Mouse (Mus musculus) heart, postnatal 0 days (tissue): ENCODE data around the gene Vav3. TPM values are rescaled to one million over a fixed set of nuclear protein-coding genes. Genes with fewer than 3 reads are reported as not detected.

ENCODE experiments used
- ATAC-seq: fragments of 200-750 bp; cut with Nextera tagmentation; 2 replicates; pipeline ENCODE4 v1.8.0; 2017; ENCODE audit warnings: low read depth, moderate number of reproducible peaks, moderate library complexity; ENCODE audit not compliant: insufficient read depth
- DNase-seq: peaks from one replicate; pipeline ENCODE4 v3.0.0-alpha.2; 2016; ENCODE audit warnings: low spot score
- H3K27ac ChIP-seq: fragments of 300-500 bp; sonication (generic); 2 replicates; pipeline ENCODE4 v1.5.1; 2014; ENCODE audit warnings: low read depth, mild to moderate bottlenecking
- H3K27me3 ChIP-seq: fragments of 300-500 bp; sonication (generic); 2 replicates; pipeline ENCODE4 v1.6.1; 2014; ENCODE audit warnings: low read length, mixed read lengths; ENCODE audit not compliant: control insufficient read depth, insufficient read depth
- H3K36me3 ChIP-seq: fragments of 300-500 bp; sonication (generic); replicated peaks from 2 replicates; pipeline ENCODE4 v1.6.1; 2014; ENCODE audit warnings: low read length, mixed read lengths; ENCODE audit not compliant: control insufficient read depth, insufficient read depth
- H3K4me1 ChIP-seq: fragments of 300-500 bp; sonication (generic); 2 replicates; pipeline ENCODE4 v1.6.1; 2014; ENCODE audit warnings: antibody characterized with exemption; ENCODE audit not compliant: control insufficient read depth, insufficient read depth
- H3K4me2 ChIP-seq: fragments of 300-500 bp; sonication (generic); 2 replicates; pipeline ENCODE4 v1.6.1; 2014; ENCODE audit warnings: low read depth, mild to moderate bottlenecking, low read length, moderate library complexity
- H3K4me3 ChIP-seq: fragments of 300-500 bp; sonication (generic); 2 replicates; pipeline ENCODE4 v1.5.1; 2014; ENCODE audit warnings: low read depth, low read length
- H3K9ac ChIP-seq: fragments of 300-500 bp; sonication (generic); replicated peaks from 2 replicates; pipeline ENCODE4 v1.6.1; 2014; ENCODE audit warnings: low read depth, low read length, mixed read lengths
- H3K9me3 ChIP-seq: fragments of 300-500 bp; sonication (generic); replicated peaks from 2 replicates; pipeline ENCODE4 v1.6.1; 2016; ENCODE audit warnings: low read length; ENCODE audit not compliant: control insufficient read depth
- CTCF ChIP-seq: IDR thresholded peaks from 2 replicates; pipeline ENCODE4 v1.5.1; 2016; ENCODE audit warnings: antibody characterized with exemption, control low read depth, low read depth
- EP300 ChIP-seq: IDR thresholded peaks from 2 replicates; pipeline ENCODE4 v1.6.1; 2016; ENCODE audit warnings: antibody characterized with exemption, low read depth
- whole genome bisulfite sequencing: fragments of 180-500 bp; shearing (Covaris S2); extraction: QIAGEN DNeasy Blood & Tissue Kit; methylation state at CpG from one replicate; pipeline ENCODE4 v1.1.7; 2014; 5-methylcytosine and 5-hydroxymethylcytosine counted together
- polyA plus RNA-seq: library from polyadenylated mRNA; unstranded; fragments of >200 nt; fragmentation: Nextera tagmentation; extraction: Ambion mirVana; gene quantifications from 2 replicates; pipeline ENCODE4 v1.2.1, GENCODE M21; 2015
- total RNA-seq: library from RNA; depleted of rRNA; stranded (reverse); fragments of >200 nt; gene quantifications from 2 replicates; pipeline ENCODE4 v1.2.3, GENCODE M21; 2014; ENCODE audit warnings: low replicate concordance; rRNA removed

Gene Vav3
- 6.1 and 25.0 TPM in 2 replicates for total RNA-seq
- 5.1 and 5.3 TPM in 2 replicates for polyA plus RNA-seq

DNA sequence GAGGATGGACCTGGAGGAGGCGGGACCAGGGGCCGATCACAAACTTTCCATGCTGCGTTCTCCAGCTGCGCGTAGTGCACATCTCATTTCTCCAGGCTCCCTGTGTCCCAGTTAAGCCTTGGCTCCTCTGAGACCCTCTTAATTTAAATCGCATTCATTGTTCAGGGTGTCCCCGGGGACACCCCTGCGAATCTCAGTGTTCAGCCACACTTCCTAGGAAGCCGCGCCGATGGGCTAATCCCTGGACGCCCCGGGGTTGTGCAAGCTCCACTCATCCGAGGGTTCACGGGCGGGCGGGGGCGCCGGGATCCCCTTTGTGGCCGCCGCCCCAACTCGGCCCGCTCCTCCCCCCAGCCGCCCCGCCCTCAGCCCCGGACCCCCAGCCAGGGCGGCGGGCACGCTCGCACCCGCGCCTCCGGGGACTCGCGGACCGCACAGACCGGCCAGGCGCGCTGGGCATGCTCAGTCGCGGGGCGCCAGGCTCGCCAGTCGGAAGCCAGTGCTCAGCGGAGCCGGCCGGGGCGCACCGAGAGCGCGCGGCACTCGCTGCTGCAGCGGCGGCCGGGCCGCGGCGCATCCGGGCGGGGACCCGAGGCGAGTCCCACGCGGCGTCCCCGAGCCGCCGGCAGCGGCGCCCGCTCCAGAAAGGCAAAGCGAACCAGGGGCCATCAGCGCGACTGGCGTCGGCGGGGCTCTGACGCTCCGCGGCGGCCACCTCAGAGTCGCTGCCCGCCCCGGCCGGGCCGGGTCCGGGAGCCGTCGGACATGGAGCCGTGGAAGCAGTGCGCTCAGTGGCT lies at the start of gene Vav3:
Gene Vav3 (plus strand): TSS at position 380 of the 797 bp plus-strand sequence.
- ATAC-seq: peak; percentile 76
- H3K36me3 ChIP-seq: no peaks in the 10 kb centered on the region
- H3K27me3 ChIP-seq: no peaks in the 10 kb centered on the region
- DNase-seq: peak; percentile 30
- peak within 1 kb of the TSS; percentile 73 for H3K4me3 ChIP-seq
- H3K4me2 ChIP-seq: peak within 1 kb of the TSS; percentile 95
- TF ChIP-seq CTCF (no peak), EP300 (no peak)
- no peaks in the 10 kb centered on the region for H3K4me1 ChIP-seq
- no peaks in the 10 kb centered on the region for H3K9me3 ChIP-seq
- peak within 1 kb of the TSS; percentile 71 for H3K9ac ChIP-seq
- peak within 1 kb of the TSS; percentile 86 for H3K27ac ChIP-seq
- WGBS: under 1% methylated on average over 91 of the region's 92 CpGs

DNA sequence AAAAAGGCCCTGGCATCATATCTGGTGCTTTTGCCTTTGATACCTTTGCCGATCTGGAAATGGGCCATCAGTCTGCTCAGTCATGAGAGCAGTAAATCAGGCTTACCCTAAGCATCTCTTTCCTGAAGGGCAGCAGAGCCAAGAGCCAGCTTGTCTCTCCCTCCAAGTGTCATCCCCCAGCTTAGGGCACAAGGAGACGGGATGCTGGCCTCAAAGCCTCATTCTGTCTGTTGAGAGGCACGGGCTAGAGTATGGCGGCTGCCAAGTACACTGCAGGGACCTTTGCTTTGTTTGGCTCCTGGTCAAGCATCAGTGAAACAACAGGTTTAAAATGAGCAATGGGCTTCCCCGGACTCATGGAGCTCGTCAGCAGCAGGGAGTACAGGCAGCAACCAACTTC lies 41.6 kb upstream of the Vav3 start:
- TF ChIP-seq CTCF: no peak
- TF ChIP-seq EP300: no peak
- WGBS: 53% methylated on average over 6 of the region's 6 CpGs
- H3K4me1 ChIP-seq: 0 out of 2 replicates have a peak, but pooled peaks cover 6% of the 10 kb centered on the region
- no peaks in the 10 kb centered on the region for H3K36me3 ChIP-seq
- no peak overlapping the region for H3K27ac ChIP-seq
- H3K27me3 ChIP-seq: no peaks in the 10 kb centered on the region
- no peak overlapping the region for H3K9ac ChIP-seq
- H3K9me3 ChIP-seq: no peaks in the 10 kb centered on the region
- no peak overlapping the region for H3K4me3 ChIP-seq
- H3K4me2 ChIP-seq: no peak overlapping the region
- DNase-seq (no peak), ATAC-seq (no peak)

DNA sequence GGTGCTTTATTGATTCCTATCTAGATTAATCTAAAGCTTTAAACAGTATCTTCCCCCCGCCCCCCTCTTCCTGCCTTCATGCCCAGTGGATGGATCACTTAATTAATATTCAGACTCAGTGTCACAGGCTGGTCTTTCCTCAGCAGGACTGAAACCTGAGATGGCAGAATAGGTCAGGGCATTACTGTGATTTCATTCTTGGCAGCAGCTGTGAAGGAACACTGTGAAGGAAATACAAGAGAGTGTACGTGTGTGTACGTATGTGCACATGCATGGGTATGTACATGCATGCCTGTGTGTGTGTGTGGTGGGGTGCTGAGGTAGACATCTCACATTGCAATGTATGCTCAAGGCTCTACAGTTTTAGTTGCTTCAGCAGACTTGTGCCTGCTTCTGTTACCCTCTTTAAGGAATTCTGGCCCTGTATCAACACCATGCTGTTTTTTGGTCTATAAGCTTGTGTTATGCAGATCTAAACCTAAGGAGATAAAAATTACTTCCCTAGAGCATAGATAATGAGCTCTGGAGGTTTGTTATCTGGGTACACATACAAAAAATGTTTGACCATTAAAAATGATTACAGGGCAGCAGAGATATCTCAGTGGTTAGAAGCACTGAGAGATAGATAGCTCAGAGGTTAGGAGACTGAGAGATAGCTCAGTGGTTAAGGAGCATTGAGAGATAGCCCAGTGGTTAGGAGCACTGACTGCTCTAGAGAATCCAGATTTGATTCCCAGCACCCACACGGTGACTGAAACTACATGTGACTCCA lies 41.0 kb upstream of the Vav3 start:
- Histone ChIP-seq H3K9me3 (no peaks in the 10 kb centered on the region), H3K4me2 (no peak overlapping the region), H3K4me3 (no peak overlapping the region), H3K36me3 (no peaks in the 10 kb centered on the region), H3K27me3 (no peaks in the 10 kb centered on the region), H3K27ac (no peak overlapping the region), H3K9ac (no peak overlapping the region), H3K4me1 (0 out of 2 replicates have a peak, but pooled peaks cover 6% of the 10 kb centered on the region)
- TF ChIP-seq EP300 (no peak), CTCF (no peak)
- ATAC-seq: no peak
- 79% methylated on average over 4 of the region's 4 CpGs for WGBS
- no peak for DNase-seq

DNA sequence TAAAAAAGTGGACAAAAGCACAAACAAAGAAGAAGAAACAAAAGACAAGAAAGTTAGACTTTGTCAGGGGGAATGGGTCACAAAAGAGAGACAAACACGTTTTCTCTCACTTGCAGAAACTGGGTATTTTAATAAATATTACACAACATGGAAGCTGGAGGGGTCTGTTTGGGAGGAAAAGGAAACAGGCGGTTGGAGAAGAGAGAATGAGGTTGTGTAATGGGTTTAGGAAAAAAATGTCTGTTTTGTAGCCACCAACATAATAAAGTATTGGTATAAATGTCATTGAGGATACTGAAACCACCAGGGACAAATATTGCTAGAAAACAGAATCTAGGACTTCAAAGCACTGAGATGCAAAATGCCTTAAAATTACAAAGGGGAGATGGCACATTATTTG lies 38.4 kb upstream of the Vav3 start:
- TF ChIP-seq EP300: no peak
- TF ChIP-seq CTCF: no peak
- Histone ChIP-seq H3K4me1 (0 out of 2 replicates have a peak, but pooled peaks cover 3% of the 10 kb centered on the region), H3K27me3 (no peaks in the 10 kb centered on the region), H3K9me3 (no peaks in the 10 kb centered on the region), H3K4me2 (no peak overlapping the region), H3K36me3 (no peaks in the 10 kb centered on the region), H3K4me3 (no peak overlapping the region), H3K27ac (no peak overlapping the region), H3K9ac (no peak overlapping the region)
- 65% methylated on average over 2 of the region's 2 CpGs for WGBS
- DNase-seq (no peak), ATAC-seq (no peak)

DNA sequence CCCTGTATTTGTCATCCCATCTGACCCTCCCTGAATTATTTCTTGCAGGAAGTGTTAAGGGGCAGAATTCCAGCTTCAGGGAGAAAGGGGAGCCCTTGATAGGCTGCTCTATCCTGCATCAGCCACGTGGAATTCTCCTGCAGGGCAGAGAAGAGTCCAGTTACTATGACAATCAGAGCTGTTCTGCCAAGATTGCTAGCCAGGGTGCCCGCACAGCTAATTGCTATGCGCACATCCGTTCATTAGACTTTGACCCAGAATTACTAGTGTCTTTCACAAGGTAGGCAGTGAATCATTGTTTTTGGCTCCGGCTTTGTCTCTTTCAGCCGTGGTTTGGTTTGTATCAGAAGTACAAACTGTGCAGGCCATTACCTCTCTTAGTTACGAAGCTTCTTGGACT lies 33.0 kb upstream of the Vav3 start:
- Histone ChIP-seq H3K4me3 (no peak overlapping the region), H3K27ac (no peak overlapping the region), H3K4me2 (no peak overlapping the region), H3K9me3 (no peaks in the 10 kb centered on the region), H3K4me1 (no peaks in the 10 kb centered on the region), H3K9ac (no peak overlapping the region), H3K27me3 (no peaks in the 10 kb centered on the region), H3K36me3 (no peaks in the 10 kb centered on the region)
- 76% methylated on average over 7 of the region's 7 CpGs for WGBS
- no peak for DNase-seq
- ATAC-seq: no peak
- TF ChIP-seq EP300 (no peak), CTCF (no peak)
